Mouse (Mus musculus): ENCODE results near the gene Timp4. TPM values are rescaled to one million over a fixed set of nuclear protein-coding genes. Genes with fewer than 3 reads are reported as not detected.
"Not testable (repeated sequence)": the region's sequence is repeated elsewhere in the genome, so short reads cannot be mapped to it uniquely, and the experiment has no call there.

Timp4 gene
- polyA plus RNA-seq, 1 experiment from 2014 or later, result 0.41 TPM

GRCm38 (mm10) chr6:115241131-115241699 lies 10.8 kb downstream of the Timp4 start:
- no peaks in the 10 kb centered on the region for H3K27me3 ChIP-seq (ENCODE audit: control insufficient read depth, insufficient read depth, low read length)
- WGBS, result 87% methylated on average over 3 of the region's 3 CpGs
- ATAC-seq (ENCODE audit: insufficient read depth, low FRiP score, low TSS enrichment), result no peak

DNA sequence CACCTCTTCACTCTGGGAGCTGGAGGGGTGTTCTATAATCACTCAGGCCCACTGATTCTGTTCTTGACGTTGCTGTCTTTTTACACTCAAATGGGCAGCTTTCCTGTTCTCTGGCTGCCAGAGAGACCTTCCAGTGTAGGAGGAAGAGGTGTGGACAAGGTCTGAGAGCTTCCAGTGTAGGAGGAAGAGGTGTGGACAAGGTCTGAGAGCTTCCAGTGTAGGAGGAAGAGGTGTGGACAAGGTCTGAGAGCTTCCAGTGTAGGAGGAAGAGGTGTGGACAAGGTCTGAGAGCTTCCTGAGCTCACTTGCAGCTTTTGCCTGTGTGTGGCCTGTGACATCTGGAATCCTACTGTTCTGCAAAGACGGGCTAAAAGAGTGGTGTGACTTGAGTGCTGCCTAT lies 11.6 kb downstream of the Timp4 start:
- H3K27me3 ChIP-seq (ENCODE audit: control insufficient read depth, insufficient read depth, low read length); H3K9me3 ChIP-seq (ENCODE audit: control insufficient read depth, low read length); H3K36me3 ChIP-seq (ENCODE audit: control insufficient read depth, insufficient read depth, low read length); H3K4me1 ChIP-seq (ENCODE audit: control insufficient read depth, insufficient read depth, low read length); ATAC-seq (ENCODE audit: insufficient read depth, low FRiP score, low TSS enrichment); H3K4me2 ChIP-seq (ENCODE audit: low read depth); H3K27ac ChIP-seq (ENCODE audit: low read depth, low read length); DNase-seq (ENCODE audit: low spot score); H3K4me3 ChIP-seq (ENCODE audit: low read depth, low read length); H3K9ac ChIP-seq (ENCODE audit: low read length): not testable (repeated sequence)
- WGBS, result 50% methylated on average over 2 of the region's 2 CpGs

More at GRCm38 (mm10) chr6:115241131-115241699, 10.8 kb downstream of the Timp4 start:
- Histone ChIP-seq H3K9ac (ENCODE audit: low read length) (no peak overlapping the region), H3K36me3 (ENCODE audit: control insufficient read depth, insufficient read depth, low read length) (no peaks in the 10 kb centered on the region), H3K4me3 (ENCODE audit: low read depth, low read length) (no peak overlapping the region), H3K4me2 (ENCODE audit: low read depth) (no peak overlapping the region), H3K4me1 (ENCODE audit: control insufficient read depth, insufficient read depth, low read length) (no peaks in the 10 kb centered on the region), H3K27ac (ENCODE audit: low read depth, low read length) (no peak overlapping the region), H3K9me3 (ENCODE audit: control insufficient read depth, low read length) (no peaks in the 10 kb centered on the region)
- no peak for DNase-seq (ENCODE audit: low spot score)

DNA sequence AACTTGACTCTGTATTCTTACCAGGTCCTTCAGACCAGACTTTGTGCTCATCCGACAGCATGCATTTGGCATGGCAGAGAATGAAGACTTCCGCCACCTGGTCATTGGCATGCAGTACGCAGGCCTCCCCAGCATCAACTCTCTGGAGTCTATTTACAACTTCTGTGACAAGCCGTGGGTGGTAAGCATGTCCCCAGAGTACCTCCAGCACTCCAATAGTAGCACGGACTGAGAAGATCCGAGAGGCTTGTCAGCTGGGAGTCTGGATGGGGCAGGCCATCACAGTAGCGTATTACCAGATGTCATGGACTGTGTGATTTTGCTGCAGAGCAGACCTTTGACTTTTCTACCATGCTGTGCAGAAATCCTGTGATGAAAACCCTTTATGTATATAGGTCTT lies 12.7 kb downstream of the Timp4 start:
- ATAC-seq (ENCODE audit: insufficient read depth, low FRiP score, low TSS enrichment) (no peak), DNase-seq (ENCODE audit: low spot score) (no peak)
- no peak overlapping the region for H3K9ac ChIP-seq (ENCODE audit: low read length)
- no peaks in the 10 kb centered on the region for H3K27me3 ChIP-seq (ENCODE audit: control insufficient read depth, insufficient read depth, low read length)
- H3K36me3 ChIP-seq (ENCODE audit: control insufficient read depth, insufficient read depth, low read length), result no peaks in the 10 kb centered on the region
- H3K4me3 ChIP-seq (ENCODE audit: low read depth, low read length), result no peak overlapping the region
- WGBS, result 77% methylated on average over 7 of the region's 7 CpGs
- H3K9me3 ChIP-seq (ENCODE audit: control insufficient read depth, low read length), result no peaks in the 10 kb centered on the region
- H3K27ac ChIP-seq (ENCODE audit: low read depth, low read length), result no peak overlapping the region
- no peaks in the 10 kb centered on the region for H3K4me1 ChIP-seq (ENCODE audit: control insufficient read depth, insufficient read depth, low read length)
- no peak overlapping the region for H3K4me2 ChIP-seq (ENCODE audit: low read depth)

- Histone ChIP-seq H3K4me1 (ENCODE audit: control insufficient read depth, insufficient read depth, low read length) (no peaks in the 10 kb centered on the region), H3K4me3 (ENCODE audit: low read depth, low read length) (no peak overlapping the region), H3K27me3 (ENCODE audit: control insufficient read depth, insufficient read depth, low read length) (no peaks in the 10 kb centered on the region), H3K9ac (ENCODE audit: low read length) (no peak overlapping the region), H3K27ac (ENCODE audit: low read depth, low read length) (no peak overlapping the region), H3K9me3 (ENCODE audit: control insufficient read depth, low read length) (no peaks in the 10 kb centered on the region), H3K36me3 (ENCODE audit: control insufficient read depth, insufficient read depth, low read length) (no peaks in the 10 kb centered on the region), H3K4me2 (ENCODE audit: low read depth) (no peak overlapping the region)
- 84% methylated on average over 9 of the region's 9 CpGs for WGBS
- ATAC-seq (ENCODE audit: insufficient read depth, low FRiP score, low TSS enrichment), result no peak
- DNase-seq (ENCODE audit: low spot score), result no peak
Observed at GRCm38 (mm10) chr6:115238031-115239027, 13.7 kb downstream of the Timp4 start.

- Histone ChIP-seq H3K36me3 (ENCODE audit: control insufficient read depth, insufficient read depth, low read length) (no peaks in the 10 kb centered on the region), H3K4me1 (ENCODE audit: control insufficient read depth, insufficient read depth, low read length) (no peaks in the 10 kb centered on the region), H3K4me3 (ENCODE audit: low read depth, low read length) (no peak overlapping the region), H3K9me3 (ENCODE audit: control insufficient read depth, low read length) (no peaks in the 10 kb centered on the region), H3K27me3 (ENCODE audit: control insufficient read depth, insufficient read depth, low read length) (no peaks in the 10 kb centered on the region), H3K9ac (ENCODE audit: low read length) (no peak overlapping the region), H3K4me2 (ENCODE audit: low read depth) (no peak overlapping the region), H3K27ac (ENCODE audit: low read depth, low read length) (no peak overlapping the region)
- WGBS, result 84% methylated on average over 1 of the region's 1 CpGs
- DNase-seq (ENCODE audit: low spot score), result no peak
- ATAC-seq (ENCODE audit: insufficient read depth, low FRiP score, low TSS enrichment), result no peak
Observed at GRCm38 (mm10) chr6:115232562-115232961, 19.4 kb downstream of the Timp4 start.

GRCm38 (mm10) chr6:115231836-115232235 lies 20.2 kb downstream of the Timp4 start:
- no peak for ATAC-seq (ENCODE audit: insufficient read depth, low FRiP score, low TSS enrichment)
- no peak for DNase-seq (ENCODE audit: low spot score)
- no peak overlapping the region for H3K27ac ChIP-seq (ENCODE audit: low read depth, low read length)
- no peak overlapping the region for H3K4me2 ChIP-seq (ENCODE audit: low read depth)
- no peaks in the 10 kb centered on the region for H3K4me1 ChIP-seq (ENCODE audit: control insufficient read depth, insufficient read depth, low read length)
- WGBS, result 83% methylated on average over 4 of the region's 4 CpGs
- no peak overlapping the region for H3K4me3 ChIP-seq (ENCODE audit: low read depth, low read length)
- no peaks in the 10 kb centered on the region for H3K36me3 ChIP-seq (ENCODE audit: control insufficient read depth, insufficient read depth, low read length)
- H3K9ac ChIP-seq (ENCODE audit: low read length), result no peak overlapping the region
- H3K27me3 ChIP-seq (ENCODE audit: control insufficient read depth, insufficient read depth, low read length), result no peaks in the 10 kb centered on the region
- H3K9me3 ChIP-seq (ENCODE audit: control insufficient read depth, low read length), result no peaks in the 10 kb centered on the region

GRCm38 (mm10) chr6:115230557-115230956 lies 21.4 kb downstream of the Timp4 start:
- Histone ChIP-seq H3K27ac (ENCODE audit: low read depth, low read length) (no peak overlapping the region), H3K4me2 (ENCODE audit: low read depth) (no peak overlapping the region), H3K4me1 (ENCODE audit: control insufficient read depth, insufficient read depth, low read length) (no peaks in the 10 kb centered on the region), H3K9me3 (ENCODE audit: control insufficient read depth, low read length) (no peaks in the 10 kb centered on the region), H3K27me3 (ENCODE audit: control insufficient read depth, insufficient read depth, low read length) (no peaks in the 10 kb centered on the region), H3K4me3 (ENCODE audit: low read depth, low read length) (no peak overlapping the region), H3K36me3 (ENCODE audit: control insufficient read depth, insufficient read depth, low read length) (no peaks in the 10 kb centered on the region), H3K9ac (ENCODE audit: low read length) (no peak overlapping the region)
- WGBS, result 58% methylated on average over 3 of the region's 3 CpGs
- ATAC-seq (ENCODE audit: insufficient read depth, low FRiP score, low TSS enrichment) (no peak), DNase-seq (ENCODE audit: low spot score) (no peak)

DNA sequence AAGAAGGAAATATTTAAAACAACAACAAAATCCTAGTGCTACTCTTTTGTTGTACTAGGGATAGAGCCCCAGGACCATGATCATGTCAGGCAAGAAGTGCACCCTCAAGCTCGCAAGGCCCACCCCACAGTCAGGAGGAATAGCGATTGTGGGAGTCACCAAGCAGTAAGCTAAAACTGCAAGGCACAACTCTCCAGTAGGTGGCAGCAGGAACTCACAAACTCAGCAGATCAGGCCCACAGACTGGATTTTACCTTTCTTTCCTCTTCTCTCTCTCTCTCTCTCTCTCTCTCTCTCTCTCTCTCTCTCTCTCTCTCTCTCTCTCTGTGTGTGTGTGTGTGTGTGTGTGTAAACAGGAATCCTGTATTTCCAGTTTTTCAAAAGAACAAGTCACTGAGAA lies 24.5 kb downstream of the Timp4 start:
- H3K4me3 ChIP-seq (ENCODE audit: low read depth, low read length), result no peak overlapping the region
- DNase-seq (ENCODE audit: low spot score) (peak; percentile 79), ATAC-seq (ENCODE audit: insufficient read depth, low FRiP score, low TSS enrichment) (peak; percentile 38; the same call in 1 of the 2 replicates)
- H3K9ac ChIP-seq (ENCODE audit: low read length), result no peak overlapping the region
- no peaks in the 10 kb centered on the region for H3K36me3 ChIP-seq (ENCODE audit: control insufficient read depth, insufficient read depth, low read length)
- no peak overlapping the region for H3K4me2 ChIP-seq (ENCODE audit: low read depth)
- H3K9me3 ChIP-seq (ENCODE audit: control insufficient read depth, low read length), result no peaks in the 10 kb centered on the region
- H3K4me1 ChIP-seq (ENCODE audit: control insufficient read depth, insufficient read depth, low read length), result no peaks in the 10 kb centered on the region
- H3K27me3 ChIP-seq (ENCODE audit: control insufficient read depth, insufficient read depth, low read length), result no peaks in the 10 kb centered on the region
- no peak overlapping the region for H3K27ac ChIP-seq (ENCODE audit: low read depth, low read length)
- WGBS, result 13% methylated on average over 2 of the region's 2 CpGs

- no peak within 1 kb of the TSS for H3K27ac ChIP-seq (ENCODE audit: low read depth, low read length)
- H3K9me3 ChIP-seq (ENCODE audit: control insufficient read depth, low read length), result no peaks in the 10 kb centered on the region
- no peak for DNase-seq (ENCODE audit: low spot score)
- no peaks in the 10 kb centered on the region for H3K4me1 ChIP-seq (ENCODE audit: control insufficient read depth, insufficient read depth, low read length)
- no peaks in the 10 kb centered on the region for H3K27me3 ChIP-seq (ENCODE audit: control insufficient read depth, insufficient read depth, low read length)
- 78% methylated on average over 4 of the region's 4 CpGs for WGBS
- no peaks in the 10 kb centered on the region for H3K36me3 ChIP-seq (ENCODE audit: control insufficient read depth, insufficient read depth, low read length)
- H3K4me3 ChIP-seq (ENCODE audit: low read depth, low read length), result no peak within 1 kb of the TSS
- ATAC-seq (ENCODE audit: insufficient read depth, low FRiP score, low TSS enrichment), result no peak
- H3K4me2 ChIP-seq (ENCODE audit: low read depth), result no peak within 1 kb of the TSS
- no peak within 1 kb of the TSS for H3K9ac ChIP-seq (ENCODE audit: low read length)
Observed at GRCm38 (mm10) chr6:115227043-115227442, 25.0 kb downstream of the Timp4 start, which contains the start of gene Gm17482. Gene Gm17482 (plus strand): TSS chr6:115227343.

Measured in neural tube, embryonic 11.5 days (tissue).